Mouse (Mus musculus) heart, adult 9 months (tissue): Measurements from ENCODE around the gene Acot12.
"Not testable (repeated sequence)": the region's sequence is repeated elsewhere in the genome, so short reads cannot be mapped to it uniquely, and the experiment has no call there.

Experiments
- DNase-seq, 2 experiments: peaks; one replicate each; pipeline ENCODE4 v3.0.0; 2022; ENCODE audit warnings: low spot score in 2 of 2

The Acot12 gene

GRCm38 (mm10) chr13:91759791-91760190 is 18.5 kb downstream of the Acot12 start:
- DNase-seq = no peak

- no peak for DNase-seq
Measured at GRCm38 (mm10) chr13:91760302-91761050, 19.2 kb downstream of the Acot12 start.

GRCm38 (mm10) chr13:91761654-91762445 is 20.5 kb downstream of the Acot12 start:
- no peak for DNase-seq

- not testable (repeated sequence) for DNase-seq
Measured at GRCm38 (mm10) chr13:91763654-91764053, 22.3 kb downstream of the Acot12 start.

- no peak for DNase-seq
Measured at GRCm38 (mm10) chr13:91765627-91766026, 24.3 kb downstream of the Acot12 start.

- no peak for DNase-seq
Measured at GRCm38 (mm10) chr13:91768683-91769651, 27.7 kb downstream of the Acot12 start.

GRCm38 (mm10) chr13:91778092-91778491 is 36.8 kb downstream of the Acot12 start:
- DNase-seq = no peak

GRCm38 (mm10) chr13:91779892-91780291 is 38.6 kb downstream of the Acot12 start:
- no peak for DNase-seq

GRCm38 (mm10) chr13:91792035-91792434 is 50.7 kb downstream of the Acot12 start:
- DNase-seq = no peak

GRCm38 (mm10) chr13:91794926-91795436 is 53.7 kb downstream of the Acot12 start:
- DNase-seq = no peak

- DNase-seq = no peak
Measured at GRCm38 (mm10) chr13:91795593-91795992, 54.3 kb downstream of the Acot12 start.

- DNase-seq = no peak
Measured at GRCm38 (mm10) chr13:91796003-91796402, 54.7 kb downstream of the Acot12 start.

GRCm38 (mm10) chr13:91796916-91797315 is 55.6 kb downstream of the Acot12 start:
- DNase-seq = no peak

GRCm38 (mm10) chr13:91797442-91797841 is 56.1 kb downstream of the Acot12 start:
- DNase-seq = no peak

- no peak for DNase-seq
Measured at GRCm38 (mm10) chr13:91801726-91802125, 60.4 kb downstream of the Acot12 start.

- peak; percentile 81 to 87 for DNase-seq
Measured at GRCm38 (mm10) chr13:91807155-91807839, 66.0 kb downstream of the Acot12 start, which contains the start of gene Zcchc9. Zcchc9 (minus strand) TSS chr13:91807705.

- no peak for DNase-seq
Measured at GRCm38 (mm10) chr13:91807874-91808575, 66.7 kb downstream of the Acot12 start.

GRCm38 (mm10) chr13:91809476-91809875 is 68.2 kb downstream of the Acot12 start:
- no peak for DNase-seq

GRCm38 (mm10) chr13:91814670-91815069 is 73.4 kb downstream of the Acot12 start:
- no peak for DNase-seq

GRCm38 (mm10) chr13:91823735-91824134 is 82.4 kb downstream of the Acot12 start:
- DNase-seq = no peak
